ENCODE assay signal across 1 mouse cellular context in the genomic region with DNA sequence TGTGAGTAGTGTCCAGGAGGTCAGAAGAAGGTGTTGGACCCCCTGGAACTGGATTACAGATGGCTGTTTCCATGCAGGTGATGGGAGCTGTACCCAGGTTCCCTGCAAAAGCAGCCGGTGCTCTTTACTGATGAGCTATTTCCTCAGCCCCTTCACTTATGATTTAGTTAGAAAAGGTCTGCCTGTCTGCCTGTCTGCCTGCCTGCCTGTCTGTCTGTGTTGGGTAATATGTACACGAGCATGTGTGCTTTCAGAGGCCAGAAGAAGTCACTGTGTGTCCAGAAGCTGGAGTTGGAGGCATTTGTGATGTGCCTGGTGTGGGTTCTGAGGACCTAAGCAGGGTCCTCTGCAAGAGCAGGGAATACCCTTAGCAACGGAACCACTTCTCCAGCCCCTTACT.
TF ChIP-seq lines count a peak whose summit lies in the region.

No protein-coding gene starts in this region.

TF ChIP-seq in MEL, 35 proteins besides CTCF, POLR2A, EP300 and RAD21:
- no peak for TF ChIP-seq CHD1 (IDR thresholded peaks at IDR 0.05; ENCODE audit: low read depth, low read length)
